Mouse (Mus musculus) neural tube, embryonic 11.5 days (tissue): ENCODE results near the gene Tmtc1. TPM values are rescaled to one million over a fixed set of nuclear protein-coding genes. Genes with fewer than 3 reads are reported as not detected.

Experiments used
- ATAC-seq: fragments of 200-750 bp; cut with Nextera tagmentation; 2 replicates; pipeline ENCODE4 v1.8.0; 2017; ENCODE audit warnings: moderate number of reproducible peaks, mild to moderate bottlenecking, moderate TSS enrichment, moderate library complexity; ENCODE audit not compliant: insufficient read depth, low FRiP score, low TSS enrichment
- DNase-seq: peaks from one replicate; pipeline ENCODE4 v3.0.0-alpha.2; 2015; ENCODE audit warnings: low spot score
- H3K27ac ChIP-seq: fragments of 300-500 bp; sonication (generic); 2 replicates; pipeline ENCODE4 v1.5.1; 2014; ENCODE audit warnings: low read depth, mild to moderate bottlenecking, low read length
- H3K27me3 ChIP-seq: fragments of 300-500 bp; sonication (generic); 2 replicates; pipeline ENCODE4 v1.6.1; 2014; ENCODE audit warnings: mild to moderate bottlenecking, low read length, mixed read lengths; ENCODE audit not compliant: control insufficient read depth, insufficient read depth
- H3K36me3 ChIP-seq: fragments of 300-500 bp; sonication (generic); 2 replicates; pipeline ENCODE4 v1.6.1; 2014; ENCODE audit warnings: mild to moderate bottlenecking, low read length, moderate library complexity, mixed read lengths; ENCODE audit not compliant: control insufficient read depth, insufficient read depth
- H3K4me1 ChIP-seq: fragments of 300-500 bp; sonication (generic); 2 replicates; pipeline ENCODE4 v1.6.1; 2014; ENCODE audit warnings: low read length, mixed read lengths; ENCODE audit not compliant: control insufficient read depth, insufficient read depth
- H3K4me2 ChIP-seq: fragments of 300-500 bp; sonication (generic); 2 replicates; pipeline ENCODE4 v1.6.1; 2014; ENCODE audit warnings: low read depth, mild to moderate bottlenecking, moderate library complexity
- H3K4me3 ChIP-seq: fragments of 300-500 bp; sonication (generic); 2 replicates; pipeline ENCODE4 v1.5.1; 2014; ENCODE audit warnings: low read depth, low read length
- H3K9ac ChIP-seq: fragments of 300-500 bp; sonication (generic); 2 replicates; pipeline ENCODE4 v1.6.1; 2014; ENCODE audit warnings: mild to moderate bottlenecking, low read length
- H3K9me3 ChIP-seq: fragments of 300-500 bp; sonication (generic); 2 replicates; pipeline ENCODE4 v1.6.1; 2016; ENCODE audit warnings: low read length; ENCODE audit not compliant: control insufficient read depth
- WGBS: fragments of 180-500 bp; shearing (Covaris S2); extraction: QIAGEN DNeasy Blood & Tissue Kit; methylation state at CpG from one replicate; pipeline ENCODE4 v1.1.7; 2014; 5-methylcytosine and 5-hydroxymethylcytosine counted together
- polyA plus RNA-seq: library from polyadenylated mRNA; unstranded; fragments of >200 nt; fragmentation: Nextera tagmentation; extraction: Ambion mirVana; gene quantifications from 2 replicates; pipeline ENCODE4 v1.2.1, GENCODE M21; 2014

Tmtc1 gene
- polyA plus RNA-seq, 1 experiment from 2014 or later = 1.4 TPM

GRCm38 (mm10) chr6:148467170-148467921, 23.2 kb upstream of the Tmtc1 start:
- H3K9ac ChIP-seq = no peak overlapping the region
- no peak overlapping the region for H3K4me2 ChIP-seq
- no peaks in the 10 kb centered on the region for H3K4me1 ChIP-seq
- ATAC-seq = no peak
- no peak overlapping the region for H3K4me3 ChIP-seq
- H3K36me3 ChIP-seq = no peaks in the 10 kb centered on the region
- no peaks in the 10 kb centered on the region for H3K9me3 ChIP-seq
- no peak overlapping the region for H3K27ac ChIP-seq
- H3K27me3 ChIP-seq = no peaks in the 10 kb centered on the region
- WGBS = 37% methylated on average over 3 of the region's 3 CpGs
- DNase-seq = no peak

GRCm38 (mm10) chr6:148459636-148460035, 15.4 kb upstream of the Tmtc1 start:
- no peak for ATAC-seq
- WGBS = 74% methylated on average over 3 of the region's 3 CpGs
- Histone ChIP-seq H3K27me3 (no peaks in the 10 kb centered on the region), H3K36me3 (no peaks in the 10 kb centered on the region), H3K27ac (no peak overlapping the region), H3K4me3 (no peak overlapping the region), H3K9ac (no peak overlapping the region), H3K9me3 (no peaks in the 10 kb centered on the region; the same call in 1 of the 2 replicates), H3K4me2 (no peak overlapping the region), H3K4me1 (no peaks in the 10 kb centered on the region)
- no peak for DNase-seq

- ATAC-seq = no peak
- WGBS = 73% methylated on average over 4 of the region's 4 CpGs
These were observed 11.3 kb upstream of the Tmtc1 start for GRCm38 (mm10) chr6:148455470-148455869.

GRCm38 (mm10) chr6:148454740-148455139, 10.6 kb upstream of the Tmtc1 start:
- no peak overlapping the region for H3K9ac ChIP-seq
- no peak overlapping the region for H3K4me2 ChIP-seq
- ATAC-seq (no peak), DNase-seq (no peak)
- H3K27me3 ChIP-seq = no peaks in the 10 kb centered on the region
- 78% methylated on average over 2 of the region's 2 CpGs for WGBS
- H3K9me3 ChIP-seq = no peaks in the 10 kb centered on the region; the same call in 1 of the 2 replicates
- H3K36me3 ChIP-seq = no peaks in the 10 kb centered on the region
- no peak overlapping the region for H3K4me3 ChIP-seq
- H3K27ac ChIP-seq = no peak overlapping the region
- no peaks in the 10 kb centered on the region for H3K4me1 ChIP-seq

More at GRCm38 (mm10) chr6:148455470-148455869, 11.3 kb upstream of the Tmtc1 start:
- Histone ChIP-seq H3K36me3 (no peaks in the 10 kb centered on the region), H3K27me3 (no peaks in the 10 kb centered on the region), H3K4me1 (no peaks in the 10 kb centered on the region), H3K9ac (no peak overlapping the region), H3K4me2 (no peak overlapping the region), H3K27ac (no peak overlapping the region), H3K4me3 (no peak overlapping the region), H3K9me3 (no peaks in the 10 kb centered on the region; the same call in 1 of the 2 replicates)
- no peak for DNase-seq

- DNase-seq (no peak), ATAC-seq (no peak)
- no peaks in the 10 kb centered on the region for H3K9me3 ChIP-seq
- H3K27ac ChIP-seq = no peak overlapping the region
- no peaks in the 10 kb centered on the region for H3K36me3 ChIP-seq
- 70% methylated on average over 3 of the region's 3 CpGs for WGBS
- no peak overlapping the region for H3K9ac ChIP-seq
- no peak overlapping the region for H3K4me2 ChIP-seq
- peaks cover 11% of the 10 kb centered on the region for H3K27me3 ChIP-seq
- peaks cover 6% of the 10 kb centered on the region; the same call in 1 of the 2 replicates for H3K4me1 ChIP-seq
- no peak overlapping the region for H3K4me3 ChIP-seq
These were observed 4.0 kb upstream of the Tmtc1 start for GRCm38 (mm10) chr6:148448151-148448550.

GRCm38 (mm10) chr6:148446113-148446512, 1.9 kb upstream of the Tmtc1 start:
- peaks cover 13% of the 10 kb centered on the region; the same call in 1 of the 2 replicates for H3K4me1 ChIP-seq
- no peak overlapping the region for H3K9ac ChIP-seq
- no peak overlapping the region for H3K4me2 ChIP-seq
- no peak overlapping the region for H3K4me3 ChIP-seq
- 65% methylated on average over 3 of the region's 3 CpGs for WGBS
- H3K27me3 ChIP-seq = peaks cover 24% of the 10 kb centered on the region
- ATAC-seq = no peak
- H3K36me3 ChIP-seq = no peaks in the 10 kb centered on the region
- DNase-seq = no peak
- H3K9me3 ChIP-seq = no peaks in the 10 kb centered on the region
- no peak overlapping the region for H3K27ac ChIP-seq

GRCm38 (mm10) chr6:148444796-148445195, 607 bp upstream of the Tmtc1 start:
- no peaks in the 10 kb centered on the region for H3K9me3 ChIP-seq
- 5% methylated on average over 9 of the region's 9 CpGs for WGBS
- no peak for ATAC-seq
- H3K36me3 ChIP-seq = no peaks in the 10 kb centered on the region
- no peak overlapping the region for H3K9ac ChIP-seq
- H3K27ac ChIP-seq = no peak overlapping the region
- peaks cover 24% of the 10 kb centered on the region for H3K27me3 ChIP-seq
- peak overlapping the region; percentile 91 for H3K4me2 ChIP-seq
- no peak for DNase-seq
- H3K4me3 ChIP-seq = peak overlapping the region; percentile 64
- peaks cover 13% of the 10 kb centered on the region; the same call in 1 of the 2 replicates for H3K4me1 ChIP-seq

GRCm38 (mm10) chr6:148443291-148443725, 881 bp downstream of the Tmtc1 start:
- Histone ChIP-seq H3K9me3 (no peaks in the 10 kb centered on the region), H3K9ac (peak overlapping the region; percentile 60; the same call in 1 of the 2 replicates), H3K27ac (no peak overlapping the region), H3K36me3 (no peaks in the 10 kb centered on the region), H3K4me2 (peak overlapping the region; percentile 91), H3K27me3 (peaks cover 24% of the 10 kb centered on the region), H3K4me1 (peaks cover 13% of the 10 kb centered on the region; the same call in 1 of the 2 replicates), H3K4me3 (peak overlapping the region; percentile 64)
- DNase-seq (peak; percentile 37), ATAC-seq (no peak)
- 3% methylated on average over 15 of the region's 15 CpGs for WGBS
